Mouse (Mus musculus): ENCODE results near the gene Hist2h2aa2. TPM values are rescaled to one million over a fixed set of nuclear protein-coding genes. Genes with fewer than 3 reads are reported as not detected.

Gene Hist2h2aa2
- polyA plus RNA-seq (2012; fragmentation: generic; extraction: Trizol), result 100 to 1,000 TPM in 1 of 2 experiments, 10 to 100 TPM in 1; 42.0 to 222 TPM

GRCm38 (mm10) chr3:96239949-96240798 is at the start of gene Hist2h2aa2:
Hist2h2aa2 (minus strand) TSS chr3:96240276.

GRCm38 (mm10) chr3:96269511-96270474 is 29.7 kb upstream of the Hist2h2aa2 start, which contains the start of gene Hist2h2bb:
Hist2h2bb (plus strand) TSS chr3:96269752.

GRCm38 (mm10) chr3:96268051-96268775 is 28.1 kb upstream of the Hist2h2aa2 start, which contains the start of gene Hist2h3b:
Hist2h3b (plus strand) TSS chr3:96268654.

GRCm38 (mm10) chr3:96262979-96263550 is 23.0 kb upstream of the Hist2h2aa2 start, which contains the start of gene Hist2h4:
Hist2h4 (minus strand) TSS chr3:96263311.

GRCm38 (mm10) chr3:96246427-96246856 is 6.4 kb upstream of the Hist2h2aa2 start, which contains the start of gene Hist2h3c1:
Hist2h3c1 (plus strand) TSS chr3:96246685.

GRCm38 (mm10) chr3:96245003-96245886 is 5.2 kb upstream of the Hist2h2aa2 start, which contains the start of gene Hist2h2aa1:
Hist2h2aa1 (plus strand) TSS chr3:96245497.

GRCm38 (mm10) chr3:96238954-96239793 is 902 bp downstream of the Hist2h2aa2 start, which contains the start of gene Hist2h3c2:
Hist2h3c2 (minus strand) TSS chr3:96239127.

GRCm38 (mm10) chr3:96220765-96221639 is 19.1 kb downstream of the Hist2h2aa2 start, which contains the start of the genes Hist2h2ac and Hist2h2be:
Hist2h2ac (minus strand) TSS chr3:96220880.
Hist2h2be (plus strand) TSS chr3:96221119.

GRCm38 (mm10) chr3:96219661-96220130 is 20.4 kb downstream of the Hist2h2aa2 start, which contains the start of the genes Bola1 and Hist2h2ab:
Bola1 (minus strand) TSS chr3:96219709.
Hist2h2ab (plus strand) TSS chr3:96219865.

Other genes with a start within 250 kb of the Hist2h2aa2 start
- gene Plekho1, start 244.3 kb downstream of the Hist2h2aa2 start, polyA plus RNA-seq (2012; fragmentation: generic; extraction: Trizol), result 10 to 100 TPM; 25.2 to 44.5 TPM
- gene Vps45, start 181.8 kb downstream of the Hist2h2aa2 start, polyA plus RNA-seq (2012; fragmentation: generic; extraction: Trizol), result 10 to 100 TPM in 1 of 2 experiments, 1 to 10 TPM in 1; 7.1 to 20.4 TPM
- 10 to 100 TPM in 1 of 2 experiments, 1 to 10 TPM in 1; 1.8 to 10.6 TPM for gene Otud7b, start 135.7 kb downstream of the Hist2h2aa2 start, polyA plus RNA-seq (2012; fragmentation: generic; extraction: Trizol)
- gene Mtmr11, start 78.3 kb downstream of the Hist2h2aa2 start, polyA plus RNA-seq (2012; fragmentation: generic; extraction: Trizol), result 10 to 100 TPM; 21.0 to 25.2 TPM
- 100 to 1,000 TPM in 1 of 2 experiments, 10 to 100 TPM in 1; 82.8 to 105 TPM for gene Sf3b4, start 67.9 kb downstream of the Hist2h2aa2 start, polyA plus RNA-seq (2012; fragmentation: generic; extraction: Trizol)
- gene Sv2a, start 59.1 kb downstream of the Hist2h2aa2 start, polyA plus RNA-seq (2012; fragmentation: generic; extraction: Trizol), result 1 to 10 TPM in 1 of 2 experiments, under 1 TPM in 1; 0.49 to 1.7 TPM
- gene Bola1, start 20.6 kb downstream of the Hist2h2aa2 start, polyA plus RNA-seq (2012; fragmentation: generic; extraction: Trizol), result 10 to 100 TPM; 87.3 to 88.9 TPM
- gene Hist2h2ab, start 20.4 kb downstream of the Hist2h2aa2 start, polyA plus RNA-seq (2012; fragmentation: generic; extraction: Trizol), result under 1 TPM; 0.43 to 0.59 TPM
- 1 to 10 TPM; 2.5 to 5.6 TPM for gene Hist2h2ac, start 19.4 kb downstream of the Hist2h2aa2 start, polyA plus RNA-seq (2012; fragmentation: generic; extraction: Trizol)
- 1 to 10 TPM in 1 of 2 experiments, under 1 TPM in 1; 0.23 to 1.7 TPM for gene Hist2h2be, start 19.2 kb downstream of the Hist2h2aa2 start, polyA plus RNA-seq (2012; fragmentation: generic; extraction: Trizol)
- gene Hist2h3c2, start 1.1 kb downstream of the Hist2h2aa2 start, polyA plus RNA-seq (2012; fragmentation: generic; extraction: Trizol), result 10 to 100 TPM in 1 of 2 experiments, 1 to 10 TPM in 1; 5.7 to 15.8 TPM
- gene Hist2h2aa1, start 5.2 kb upstream of the Hist2h2aa2 start, polyA plus RNA-seq (2012; fragmentation: generic; extraction: Trizol), result under 1 TPM in 1 of 2 experiments, not detected in 1; 0.22 TPM
- not detected for gene Hist2h3c1, start 6.4 kb upstream of the Hist2h2aa2 start, polyA plus RNA-seq (2012; fragmentation: generic; extraction: Trizol)
- gene Hist2h4, start 23.0 kb upstream of the Hist2h2aa2 start, polyA plus RNA-seq (2012; fragmentation: generic; extraction: Trizol), result 1 to 10 TPM in 1 of 2 experiments, under 1 TPM in 1; 0.79 to 1.4 TPM
- gene Hist2h3b, start 28.4 kb upstream of the Hist2h2aa2 start, polyA plus RNA-seq (2012; fragmentation: generic; extraction: Trizol), result 10 to 100 TPM in 1 of 2 experiments, 1 to 10 TPM in 1; 4.2 to 21.2 TPM
- gene Hist2h2bb, start 29.5 kb upstream of the Hist2h2aa2 start, polyA plus RNA-seq (2012; fragmentation: generic; extraction: Trizol), result 10 to 100 TPM in 1 of 2 experiments, 1 to 10 TPM in 1; 5.7 to 13.1 TPM
- gene Fcgr1, start 53.7 kb upstream of the Hist2h2aa2 start, polyA plus RNA-seq (2012; fragmentation: generic; extraction: Trizol), result under 1 TPM in 1 of 2 experiments, not detected in 1; 0.34 TPM
- gene BC107364, start 212.0 kb upstream of the Hist2h2aa2 start, polyA plus RNA-seq (2012; fragmentation: generic; extraction: Trizol), result not detected

Measured in C3H10T1/2 (cell line).